Mouse (Mus musculus) kidney, embryonic 14.5 days (tissue): ENCODE results near the gene Adh1. TPM values are rescaled to one million over a fixed set of nuclear protein-coding genes. Genes with fewer than 3 reads are reported as not detected.

ENCODE experiments used
- ATAC-seq: fragments of 200-750 bp; cut with Nextera tagmentation; 2 replicates; pipeline ENCODE4 v1.8.0; 2017; ENCODE audit warnings: moderate number of reproducible peaks, mild to moderate bottlenecking, moderate TSS enrichment, moderate library complexity; ENCODE audit not compliant: low FRiP score, low TSS enrichment
- H3K27ac ChIP-seq: fragments of 300-500 bp; sonication (generic); 2 replicates; pipeline ENCODE4 v1.5.1; 2014; ENCODE audit warnings: low read depth, mild to moderate bottlenecking, low read length, moderate library complexity, mixed read lengths
- H3K27me3 ChIP-seq: fragments of 300-500 bp; sonication (generic); 2 replicates; pipeline ENCODE4 v1.6.1; 2014; ENCODE audit warnings: mild to moderate bottlenecking, low read length; ENCODE audit not compliant: control insufficient read depth, insufficient read depth
- H3K36me3 ChIP-seq: fragments of 300-500 bp; sonication (generic); 2 replicates; pipeline ENCODE4 v1.6.1; 2014; ENCODE audit warnings: low read length, mixed read lengths; ENCODE audit not compliant: control insufficient read depth, insufficient read depth
- H3K4me1 ChIP-seq: fragments of 300-500 bp; sonication (generic); 2 replicates; pipeline ENCODE4 v1.6.1; 2014; ENCODE audit warnings: low read length, mixed read lengths; ENCODE audit not compliant: control insufficient read depth, insufficient read depth
- H3K4me2 ChIP-seq: fragments of 300-500 bp; sonication (generic); replicated peaks from 2 replicates; pipeline ENCODE4 v1.6.1; 2014; ENCODE audit warnings: low read depth, mild to moderate bottlenecking, low read length
- H3K4me3 ChIP-seq: fragments of 300-500 bp; sonication (generic); 2 replicates; pipeline ENCODE4 v1.5.1; 2014; ENCODE audit warnings: mild to moderate bottlenecking, low read length
- H3K9ac ChIP-seq: fragments of 300-500 bp; sonication (generic); 2 replicates; pipeline ENCODE4 v1.6.1; 2014; ENCODE audit warnings: low read depth, mild to moderate bottlenecking, low read length, moderate library complexity
- H3K9me3 ChIP-seq: fragments of 300-500 bp; sonication (generic); 2 replicates; pipeline ENCODE4 v1.6.1; 2016; ENCODE audit warnings: low read length; ENCODE audit not compliant: control insufficient read depth
- WGBS: fragments of 180-500 bp; shearing (Covaris S2); extraction: QIAGEN DNeasy Blood & Tissue Kit; methylation state at CpG from one replicate; pipeline ENCODE4 v1.1.7; 2014; 5-methylcytosine and 5-hydroxymethylcytosine counted together
- polyA plus RNA-seq: library from polyadenylated mRNA; unstranded; fragments of >200 nt; fragmentation: Nextera tagmentation; extraction: Ambion mirVana; gene quantifications from 2 replicates; pipeline ENCODE4 v1.2.1, GENCODE M21; 2014

Adh1 gene
- polyA plus RNA-seq, 1 experiment from 2014 or later, result 20.4 TPM

- Histone ChIP-seq H3K27ac (no peak overlapping the region), H3K4me3 (no peak overlapping the region), H3K27me3 (no peaks in the 10 kb centered on the region), H3K36me3 (no peaks in the 10 kb centered on the region), H3K9ac (no peak overlapping the region), H3K4me1 (no peaks in the 10 kb centered on the region), H3K9me3 (no peaks in the 10 kb centered on the region), H3K4me2 (no peak overlapping the region)
- ATAC-seq, result no peak
- WGBS, result 88% methylated on average over 13 of the region's 13 CpGs
Observed at GRCm38 (mm10) chr3:138224363-138224954, 36.3 kb upstream of the Adh1 start.

GRCm38 (mm10) chr3:138225331-138225730 lies 35.5 kb upstream of the Adh1 start:
- H3K27me3 ChIP-seq, result no peaks in the 10 kb centered on the region
- H3K9me3 ChIP-seq, result no peaks in the 10 kb centered on the region
- 77% methylated on average over 7 of the region's 7 CpGs for WGBS
- H3K4me3 ChIP-seq, result no peak overlapping the region
- H3K9ac ChIP-seq, result no peak overlapping the region
- H3K36me3 ChIP-seq, result no peaks in the 10 kb centered on the region
- H3K4me1 ChIP-seq, result no peaks in the 10 kb centered on the region
- ATAC-seq, result no peak
- no peak overlapping the region for H3K27ac ChIP-seq
- no peak overlapping the region for H3K4me2 ChIP-seq

- no peak overlapping the region for H3K27ac ChIP-seq
- 49% methylated on average over 7 of the region's 7 CpGs for WGBS
Observed at GRCm38 (mm10) chr3:138225853-138226252, 34.9 kb upstream of the Adh1 start.

GRCm38 (mm10) chr3:138226476-138226875 lies 34.3 kb upstream of the Adh1 start:
- no peaks in the 10 kb centered on the region for H3K4me1 ChIP-seq
- H3K36me3 ChIP-seq, result no peaks in the 10 kb centered on the region
- H3K9ac ChIP-seq, result no peak overlapping the region
- no peak overlapping the region for H3K4me3 ChIP-seq
- WGBS, result 96% methylated on average over 6 of the region's 6 CpGs
- no peak overlapping the region for H3K27ac ChIP-seq
- no peak overlapping the region for H3K4me2 ChIP-seq
- no peaks in the 10 kb centered on the region for H3K27me3 ChIP-seq
- no peaks in the 10 kb centered on the region for H3K9me3 ChIP-seq
- no peak for ATAC-seq

More at GRCm38 (mm10) chr3:138225853-138226252, 34.9 kb upstream of the Adh1 start:
- no peaks in the 10 kb centered on the region for H3K36me3 ChIP-seq
- ATAC-seq, result no peak
- H3K4me3 ChIP-seq, result no peak overlapping the region
- no peaks in the 10 kb centered on the region for H3K4me1 ChIP-seq
- H3K27me3 ChIP-seq, result no peaks in the 10 kb centered on the region
- no peak overlapping the region for H3K4me2 ChIP-seq
- H3K9me3 ChIP-seq, result no peaks in the 10 kb centered on the region
- H3K9ac ChIP-seq, result no peak overlapping the region

- H3K9ac ChIP-seq, result no peak overlapping the region
- H3K27ac ChIP-seq, result no peak overlapping the region
- H3K9me3 ChIP-seq, result no peaks in the 10 kb centered on the region
- no peaks in the 10 kb centered on the region for H3K27me3 ChIP-seq
- H3K4me1 ChIP-seq, result no peaks in the 10 kb centered on the region
- no peak for ATAC-seq
- no peak overlapping the region for H3K4me3 ChIP-seq
- no peak overlapping the region for H3K4me2 ChIP-seq
- no peaks in the 10 kb centered on the region for H3K36me3 ChIP-seq
- WGBS, result 100% methylated on average over 2 of the region's 2 CpGs
Observed at GRCm38 (mm10) chr3:138227082-138227481, 33.7 kb upstream of the Adh1 start.

- 89% methylated on average over 8 of the region's 8 CpGs for WGBS
Observed at GRCm38 (mm10) chr3:138227782-138228181, 33.0 kb upstream of the Adh1 start.

GRCm38 (mm10) chr3:138229448-138229847 lies 31.3 kb upstream of the Adh1 start:
- Histone ChIP-seq H3K4me3 (no peak overlapping the region), H3K27me3 (no peaks in the 10 kb centered on the region), H3K36me3 (no peaks in the 10 kb centered on the region), H3K27ac (no peak overlapping the region), H3K4me1 (no peaks in the 10 kb centered on the region), H3K9ac (no peak overlapping the region), H3K4me2 (no peak overlapping the region), H3K9me3 (no peaks in the 10 kb centered on the region)
- 72% methylated on average over 1 of the region's 1 CpGs for WGBS
- no peak for ATAC-seq

More at GRCm38 (mm10) chr3:138227782-138228181, 33.0 kb upstream of the Adh1 start:
- no peaks in the 10 kb centered on the region for H3K9me3 ChIP-seq
- no peaks in the 10 kb centered on the region for H3K36me3 ChIP-seq
- no peak overlapping the region for H3K4me3 ChIP-seq
- no peak overlapping the region for H3K9ac ChIP-seq
- no peak overlapping the region for H3K27ac ChIP-seq
- no peak for ATAC-seq
- H3K4me2 ChIP-seq, result no peak overlapping the region
- no peaks in the 10 kb centered on the region for H3K4me1 ChIP-seq
- no peaks in the 10 kb centered on the region for H3K27me3 ChIP-seq

GRCm38 (mm10) chr3:138230266-138230665 lies 30.5 kb upstream of the Adh1 start:
- no peak for ATAC-seq
- WGBS, result 87% methylated on average over 3 of the region's 3 CpGs
- H3K9ac ChIP-seq, result no peak overlapping the region
- no peak overlapping the region for H3K4me2 ChIP-seq
- H3K36me3 ChIP-seq, result no peaks in the 10 kb centered on the region
- no peaks in the 10 kb centered on the region for H3K4me1 ChIP-seq
- no peaks in the 10 kb centered on the region for H3K27me3 ChIP-seq
- no peak overlapping the region for H3K27ac ChIP-seq
- H3K4me3 ChIP-seq, result no peak overlapping the region
- H3K9me3 ChIP-seq, result no peaks in the 10 kb centered on the region

- Histone ChIP-seq H3K4me2 (no peak overlapping the region), H3K4me3 (no peak overlapping the region), H3K9me3 (no peaks in the 10 kb centered on the region), H3K27ac (no peak overlapping the region), H3K27me3 (no peaks in the 10 kb centered on the region), H3K36me3 (no peaks in the 10 kb centered on the region), H3K9ac (no peak overlapping the region), H3K4me1 (no peaks in the 10 kb centered on the region)
- WGBS, result 91% methylated on average over 2 of the region's 2 CpGs
- ATAC-seq, result no peak
Observed at GRCm38 (mm10) chr3:138231531-138231930, 29.3 kb upstream of the Adh1 start.
